Mouse (Mus musculus) B cell, adult 67 days (primary cell): ENCODE results near the gene Chodl. TPM values are rescaled to one million over a fixed set of nuclear protein-coding genes. Genes with fewer than 3 reads are reported as not detected.

Source experiments
- total RNA-seq, 2 experiments: library from RNA; stranded (reverse); gene quantifications; 4 replicates each; pipeline ENCODE4 v1.2.4; 2023

The Chodl gene
- not detected for total RNA-seq

GRCm38 (mm10) chr16:78930382-78931286, at the start of gene Chodl:
Gene Chodl (plus strand): TSS chr16:78930948.

Other genes with a start within 250 kb of the Chodl start
- gene Tmprss15, start 160.1 kb downstream of the Chodl start, total RNA-seq, result not detected